Mouse (Mus musculus) limb, embryonic 15.5 days (tissue): ENCODE measurements around the gene Rcor1. TPM values are rescaled to one million over a fixed set of nuclear protein-coding genes. Genes with fewer than 3 reads are reported as not detected.

Source experiments
- ATAC-seq: fragments of 200-750 bp; cut with Nextera tagmentation; 2 replicates; pipeline ENCODE4 v1.8.0; 2017; ENCODE audit warnings: low read depth, moderate TSS enrichment; ENCODE audit not compliant: insufficient number of reproducible peaks, low FRiP score, low TSS enrichment
- H3K27ac ChIP-seq: fragments of 300-500 bp; sonication (generic); 2 replicates; pipeline ENCODE4 v1.5.1; 2015; ENCODE audit warnings: moderate library complexity, mild to moderate bottlenecking, inconsistent platforms
- H3K27me3 ChIP-seq: fragments of 300-500 bp; sonication (generic); 2 replicates; pipeline ENCODE4 v1.6.1; 2015; ENCODE audit warnings: inconsistent platforms
- H3K36me3 ChIP-seq: fragments of 300-500 bp; sonication (generic); 2 replicates; pipeline ENCODE4 v1.6.1; 2015; ENCODE audit warnings: inconsistent platforms
- H3K4me1 ChIP-seq: fragments of 300-500 bp; sonication (generic); 2 replicates; pipeline ENCODE4 v1.6.1; 2015; ENCODE audit warnings: inconsistent platforms
- H3K4me2 ChIP-seq: fragments of 300-500 bp; sonication (generic); 2 replicates; pipeline ENCODE4 v1.6.1; 2015; ENCODE audit warnings: mild to moderate bottlenecking, inconsistent platforms
- H3K4me3 ChIP-seq: fragments of 300-500 bp; sonication (generic); 2 replicates; pipeline ENCODE4 v1.5.1; 2015; ENCODE audit warnings: mild to moderate bottlenecking, inconsistent platforms
- H3K9ac ChIP-seq: fragments of 300-500 bp; sonication (generic); 2 replicates; pipeline ENCODE4 v1.6.1; 2015; ENCODE audit warnings: inconsistent platforms
- H3K9me3 ChIP-seq: fragments of 300-500 bp; sonication (generic); 2 replicates; pipeline ENCODE4 v1.6.1; 2016; ENCODE audit warnings: inconsistent platforms
- WGBS: fragments of 180-500 bp; shearing (Covaris S2); methylation state at CpG from one replicate; pipeline ENCODE4 v1.1.7; 2015; 5-methylcytosine and 5-hydroxymethylcytosine counted together
- polyA plus RNA-seq: library from polyadenylated mRNA; unstranded; fragments of >200 nt; fragmentation: Nextera tagmentation; extraction: Ambion mirVana; gene quantifications from 2 replicates; pipeline ENCODE4 v1.2.1, GENCODE M21; 2015

Gene Rcor1
- polyA plus RNA-seq, 1 experiment from 2014 or later: 13.5 TPM

DNA sequence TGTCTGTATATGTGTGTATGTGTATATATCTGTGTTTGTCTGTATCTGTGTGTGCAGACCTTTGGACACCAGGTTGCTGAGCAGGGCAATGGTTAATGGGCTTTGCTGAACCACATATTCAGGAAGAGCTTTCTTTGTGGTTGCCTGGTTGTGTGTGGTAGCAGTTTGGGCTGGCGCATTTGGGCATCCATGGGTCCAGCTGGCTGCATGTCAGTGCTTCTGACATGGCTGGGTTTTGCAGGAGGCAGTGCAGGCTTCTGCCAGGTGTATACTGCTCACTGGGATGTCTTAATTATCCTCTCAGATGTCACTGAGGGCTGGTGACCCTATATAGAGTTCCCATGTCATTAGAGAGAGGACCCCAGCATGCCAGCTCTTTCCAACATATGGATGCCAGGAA, 116.6 kb downstream of the Rcor1 start:
- Histone ChIP-seq H3K9me3 (no peaks in the 10 kb centered on the region), H3K36me3 (no peaks in the 10 kb centered on the region), H3K27ac (no peak overlapping the region), H3K4me2 (no peak overlapping the region), H3K4me1 (peaks cover 18% of the 10 kb centered on the region; the same call in 1 of the 2 replicates), H3K4me3 (no peak overlapping the region), H3K27me3 (no peaks in the 10 kb centered on the region), H3K9ac (no peak overlapping the region)
- ATAC-seq: no peak
- WGBS: 72% methylated on average over 1 of the region's 1 CpGs

DNA sequence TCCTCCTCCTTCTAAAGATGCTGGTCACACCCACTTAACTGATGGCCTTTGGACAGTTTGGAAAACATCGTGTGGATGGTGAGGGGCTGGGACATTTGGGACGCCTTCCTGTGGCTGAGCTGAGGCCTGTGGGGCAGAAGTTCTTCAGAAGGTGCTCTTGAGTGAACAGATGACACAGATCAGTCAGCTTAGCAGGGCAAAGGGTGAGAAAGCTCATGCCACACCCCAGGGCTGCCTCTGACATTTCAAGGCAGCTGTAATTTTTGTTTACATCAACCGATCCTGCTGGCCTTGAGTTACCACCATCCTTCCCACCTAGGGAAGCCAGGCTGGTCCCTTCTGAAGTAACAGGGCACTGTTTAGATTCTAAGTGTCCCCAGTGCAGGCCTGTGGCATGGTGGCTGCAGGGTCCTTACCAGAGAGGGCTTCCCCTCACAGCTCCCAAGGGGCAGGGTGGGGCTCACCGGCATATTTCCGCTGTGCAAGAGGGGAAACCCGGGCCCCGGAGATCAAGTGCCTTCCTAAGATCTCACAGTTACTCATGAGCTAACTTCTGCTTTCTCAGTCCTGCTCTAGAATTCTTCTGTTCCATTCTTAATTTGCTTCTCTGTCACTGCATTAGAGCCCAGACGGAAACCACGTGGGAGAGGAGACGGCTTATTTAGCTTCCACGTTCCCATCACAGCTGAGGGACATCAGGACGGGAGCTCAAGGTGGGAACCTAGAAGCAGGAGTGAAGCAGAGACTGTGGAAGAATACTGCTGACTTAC, 120.7 kb downstream of the Rcor1 start:
- no peaks in the 10 kb centered on the region for H3K27me3 ChIP-seq
- no peaks in the 10 kb centered on the region for H3K36me3 ChIP-seq
- ATAC-seq: no peak
- H3K9me3 ChIP-seq: no peaks in the 10 kb centered on the region
- no peak overlapping the region for H3K4me2 ChIP-seq
- peaks cover 26% of the 10 kb centered on the region for H3K4me1 ChIP-seq
- WGBS: 43% methylated on average over 12 of the region's 12 CpGs
- no peak overlapping the region for H3K4me3 ChIP-seq
- no peak overlapping the region for H3K9ac ChIP-seq
- H3K27ac ChIP-seq: 0 out of 2 replicates have a peak overlapping the region, but pooled peaks have one; percentile 1

DNA sequence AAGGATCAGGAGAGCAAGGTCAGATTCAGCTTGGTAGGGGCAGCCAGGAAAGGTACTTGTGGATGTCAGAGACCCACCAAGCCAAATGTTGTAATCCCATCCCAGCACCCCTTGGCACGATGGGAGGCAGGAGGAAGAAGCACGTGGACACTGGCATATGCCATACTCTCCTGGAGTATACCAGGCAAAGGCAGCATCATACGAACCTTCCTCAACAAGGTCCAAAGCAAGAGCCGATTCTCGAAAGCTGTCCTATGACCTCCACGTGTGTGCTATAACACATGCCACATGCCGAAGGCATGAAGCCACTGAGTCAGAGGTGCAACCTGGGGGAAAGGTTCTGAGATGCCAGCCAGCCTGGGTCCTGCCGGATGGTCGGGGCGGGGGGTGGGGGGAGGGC, 121.7 kb downstream of the Rcor1 start:
- H3K4me3 ChIP-seq: no peak overlapping the region
- no peaks in the 10 kb centered on the region for H3K9me3 ChIP-seq
- no peak overlapping the region for H3K4me2 ChIP-seq
- ATAC-seq: no peak
- H3K27ac ChIP-seq: no peak overlapping the region
- no peaks in the 10 kb centered on the region for H3K27me3 ChIP-seq
- H3K36me3 ChIP-seq: no peaks in the 10 kb centered on the region
- peaks cover 33% of the 10 kb centered on the region for H3K4me1 ChIP-seq
- WGBS: 91% methylated on average over 10 of the region's 10 CpGs
- no peak overlapping the region for H3K9ac ChIP-seq

DNA sequence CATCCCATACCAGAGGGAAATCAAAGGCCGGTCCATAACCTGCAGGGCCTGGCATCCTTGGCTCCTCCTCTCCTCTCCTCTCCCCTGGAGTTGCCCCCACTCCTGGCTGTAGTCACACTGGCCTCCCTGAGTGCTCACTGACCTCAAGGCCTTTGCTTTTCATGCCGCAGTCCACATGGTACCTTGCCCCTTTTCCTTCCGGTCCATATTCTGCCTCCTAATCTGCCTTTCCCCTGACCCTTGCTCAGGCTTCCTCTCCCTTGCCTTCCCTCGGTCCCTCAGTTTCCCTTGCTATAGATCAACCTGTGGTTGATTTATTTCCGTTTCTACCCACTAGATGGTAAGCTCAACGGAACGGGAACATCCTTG, 122.8 kb downstream of the Rcor1 start:
- Histone ChIP-seq H3K4me2 (peak overlapping the region; percentile 45), H3K4me3 (0 out of 2 replicates have a peak overlapping the region, but pooled peaks have one; percentile 25), H3K36me3 (no peaks in the 10 kb centered on the region), H3K27ac (no peak overlapping the region), H3K9ac (0 out of 2 replicates have a peak overlapping the region, but pooled peaks have one; percentile 28), H3K9me3 (no peaks in the 10 kb centered on the region), H3K27me3 (no peaks in the 10 kb centered on the region), H3K4me1 (peaks cover 34% of the 10 kb centered on the region)
- 38% methylated on average over 7 of the region's 7 CpGs for WGBS
- ATAC-seq: no peak

DNA sequence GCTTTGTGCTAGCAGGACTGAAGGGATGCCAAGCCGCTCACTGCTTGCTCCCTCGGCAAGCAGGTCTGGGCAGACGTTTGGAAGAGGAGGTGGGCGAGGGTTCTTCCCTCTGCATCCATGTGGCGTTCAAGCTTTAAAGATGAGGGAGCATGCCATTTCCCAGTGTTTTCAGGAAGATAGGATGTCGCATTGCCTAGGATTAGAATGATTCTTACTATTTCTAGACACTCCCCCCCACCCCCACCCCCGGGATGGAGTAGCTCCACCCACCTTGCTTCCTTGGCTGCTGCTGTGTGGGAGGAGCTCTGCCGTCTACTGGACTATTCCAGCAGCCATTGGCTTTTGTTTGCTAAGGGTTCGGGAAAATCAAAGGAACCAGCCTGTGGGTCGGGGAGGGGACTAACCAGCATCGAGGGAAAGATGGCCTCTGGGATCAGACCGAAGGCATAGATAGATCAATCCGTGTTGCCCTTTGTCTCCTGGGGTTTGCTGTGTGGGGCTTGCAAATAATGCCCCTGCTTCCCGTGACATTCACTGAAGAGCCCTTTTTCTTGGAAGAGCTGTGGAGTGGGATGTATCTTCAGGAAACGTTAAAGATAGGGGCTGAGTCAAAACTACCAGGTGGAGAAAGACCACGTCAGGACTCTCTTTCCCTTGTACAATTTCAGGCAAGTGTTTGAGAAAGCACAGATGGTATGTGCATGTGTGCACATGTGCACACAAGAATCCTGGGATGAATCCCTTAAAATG, 123.3 kb downstream of the Rcor1 start:
- Histone ChIP-seq H3K9ac (no peak overlapping the region), H3K9me3 (no peaks in the 10 kb centered on the region), H3K4me2 (peak overlapping the region; percentile 45), H3K27me3 (no peaks in the 10 kb centered on the region), H3K27ac (no peak overlapping the region), H3K4me3 (peak overlapping the region; percentile 25), H3K36me3 (no peaks in the 10 kb centered on the region), H3K4me1 (peaks cover 35% of the 10 kb centered on the region)
- WGBS: 13% methylated on average over 16 of the region's 16 CpGs
- no peak for ATAC-seq

DNA sequence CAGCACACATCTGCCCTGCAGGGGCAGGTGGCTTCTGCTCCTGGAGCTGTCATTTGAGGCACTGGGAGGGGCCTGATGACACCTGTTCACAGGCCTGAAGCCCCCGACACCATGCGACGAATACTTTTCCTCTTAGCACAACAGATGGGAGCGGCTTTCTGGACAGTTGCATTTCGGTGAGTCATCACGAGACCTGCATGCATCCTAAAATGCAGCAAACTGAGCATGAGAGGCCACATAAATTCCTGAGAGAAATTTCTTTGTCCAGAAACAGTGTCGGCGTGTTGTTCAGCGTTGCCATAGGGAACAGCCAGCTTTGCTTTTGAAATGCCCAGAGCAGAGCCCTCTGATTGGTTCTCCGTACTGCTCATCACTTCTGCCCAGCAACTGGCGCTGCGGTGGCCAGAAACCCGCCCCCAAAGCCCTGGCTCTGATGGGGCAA, 125.2 kb downstream of the Rcor1 start:
- H3K9ac ChIP-seq: no peak overlapping the region
- H3K9me3 ChIP-seq: no peaks in the 10 kb centered on the region
- H3K36me3 ChIP-seq: no peaks in the 10 kb centered on the region
- H3K4me1 ChIP-seq: peaks cover 43% of the 10 kb centered on the region
- H3K27ac ChIP-seq: peak overlapping the region; percentile 85
- 5% methylated on average over 13 of the region's 13 CpGs for WGBS
- peak overlapping the region; percentile 28 for H3K4me3 ChIP-seq
- ATAC-seq: peak; percentile 79
- H3K27me3 ChIP-seq: no peaks in the 10 kb centered on the region
- H3K4me2 ChIP-seq: peak overlapping the region; percentile 42

DNA sequence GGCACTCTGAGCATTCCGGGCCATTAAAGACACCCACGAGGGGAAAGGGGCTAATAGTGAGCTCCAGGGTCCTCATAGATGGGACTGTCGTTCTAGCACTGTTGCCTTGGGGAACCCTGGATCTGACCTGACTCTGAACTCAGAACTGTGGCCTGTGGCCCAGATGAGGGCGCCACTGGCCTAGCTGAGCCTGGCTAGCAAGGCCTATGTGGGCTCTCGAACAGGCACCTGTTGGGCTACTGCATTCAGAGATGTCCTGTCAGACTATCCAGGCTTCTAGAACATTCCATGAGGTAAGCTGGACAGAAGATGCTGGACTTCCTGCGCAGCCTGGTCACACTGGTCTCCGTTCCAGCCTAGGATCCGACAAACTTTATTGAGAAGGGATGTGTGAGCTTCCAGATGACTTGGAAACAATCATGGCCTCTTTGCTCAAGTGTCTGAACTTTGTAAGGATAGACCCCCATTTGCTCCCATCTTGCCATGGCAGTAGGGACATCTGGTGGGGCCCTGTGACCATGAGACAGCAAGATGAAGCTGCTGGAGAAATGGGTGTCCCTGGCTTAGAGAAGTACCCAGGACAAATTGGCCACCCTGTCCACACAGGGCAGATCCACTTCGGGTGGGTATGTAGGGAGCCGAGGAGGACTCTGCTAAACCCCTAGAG, 126.1 kb downstream of the Rcor1 start:
- peak overlapping the region; percentile 69 for H3K4me2 ChIP-seq
- 65% methylated on average over 10 of the region's 10 CpGs for WGBS
- peak overlapping the region; percentile 85 for H3K27ac ChIP-seq
- H3K36me3 ChIP-seq: no peaks in the 10 kb centered on the region
- no peak for ATAC-seq
- peak overlapping the region; percentile 81 for H3K4me3 ChIP-seq
- no peaks in the 10 kb centered on the region for H3K9me3 ChIP-seq
- H3K9ac ChIP-seq: no peak overlapping the region
- H3K4me1 ChIP-seq: peaks cover 40% of the 10 kb centered on the region
- H3K27me3 ChIP-seq: no peaks in the 10 kb centered on the region

Other genes starting within 250 kb of the Rcor1 start
- 3.6 and 4.3 TPM in 2 replicates for gene Mok, start 198.4 kb upstream of the Rcor1 start, polyA plus RNA-seq
- gene Zfp839, start 189.1 kb upstream of the Rcor1 start, polyA plus RNA-seq: 6.5 and 8.8 TPM in 2 replicates
- gene Cinp, start 150.2 kb upstream of the Rcor1 start, polyA plus RNA-seq: 74.8 and 76.2 TPM in 2 replicates
- gene Tecpr2, start 150.1 kb upstream of the Rcor1 start, polyA plus RNA-seq: 3.2 and 3.8 TPM in 2 replicates
- 16.4 and 20.0 TPM in 2 replicates for gene Ankrd9, start 60.3 kb upstream of the Rcor1 start, polyA plus RNA-seq
- 9.0 and 11.5 TPM in 2 replicates for gene Traf3, start 127.0 kb downstream of the Rcor1 start, polyA plus RNA-seq
- gene 4930595D18Rik, start 145.1 kb downstream of the Rcor1 start, polyA plus RNA-seq: not detected in 2 replicates
- 1.0 and 1.2 TPM in 2 replicates for gene Amn, start 231.7 kb downstream of the Rcor1 start, polyA plus RNA-seq